Mouse (Mus musculus) kidney, adult 18-20 months (tissue): ENCODE measurements around the gene Gm21988.

ENCODE experiments used
- DNase-seq: peaks from one replicate; pipeline ENCODE4 v3.0.0; 2021

Gene Gm21988

DNA sequence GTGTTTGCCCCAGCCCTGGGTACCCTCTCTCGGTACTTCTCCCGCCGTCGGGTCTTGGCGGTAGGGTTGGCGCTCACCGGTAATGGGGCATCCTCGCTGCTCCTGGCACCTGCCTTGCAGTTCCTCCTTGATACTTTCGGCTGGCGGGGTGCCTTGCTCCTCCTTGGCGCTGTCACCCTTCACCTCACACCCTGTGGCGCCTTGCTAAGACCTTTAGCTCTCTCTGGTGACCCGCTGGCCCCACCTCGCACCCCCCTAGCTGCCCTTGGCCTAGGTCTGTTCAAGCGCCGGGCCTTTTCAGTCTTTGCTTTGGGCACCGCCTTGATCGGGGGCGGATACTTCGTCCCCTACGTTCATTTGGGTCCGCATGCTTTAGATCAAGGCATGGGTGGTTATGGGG is 24.3 kb downstream of the Gm21988 start:
- peak; percentile 73 for DNase-seq

DNA sequence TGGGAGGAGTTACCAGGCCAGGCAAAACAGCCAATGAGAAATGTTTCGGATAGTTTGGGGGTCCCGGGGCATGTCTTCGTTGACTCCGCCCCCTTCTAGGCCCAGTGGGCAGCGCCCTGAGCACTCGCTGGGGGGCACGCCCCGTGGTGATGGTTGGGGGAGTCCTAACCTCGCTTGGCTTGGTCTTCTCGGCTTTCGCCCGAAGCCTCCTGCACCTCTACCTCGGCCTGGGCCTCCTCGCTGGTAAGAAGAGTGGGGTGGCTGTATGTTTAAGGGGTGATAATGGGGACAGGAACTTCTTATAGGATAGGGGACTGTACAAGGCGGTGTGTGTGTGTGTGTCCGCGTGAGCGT is 24.8 kb downstream of the Gm21988 start:
- DNase-seq, result no peak

DNA sequence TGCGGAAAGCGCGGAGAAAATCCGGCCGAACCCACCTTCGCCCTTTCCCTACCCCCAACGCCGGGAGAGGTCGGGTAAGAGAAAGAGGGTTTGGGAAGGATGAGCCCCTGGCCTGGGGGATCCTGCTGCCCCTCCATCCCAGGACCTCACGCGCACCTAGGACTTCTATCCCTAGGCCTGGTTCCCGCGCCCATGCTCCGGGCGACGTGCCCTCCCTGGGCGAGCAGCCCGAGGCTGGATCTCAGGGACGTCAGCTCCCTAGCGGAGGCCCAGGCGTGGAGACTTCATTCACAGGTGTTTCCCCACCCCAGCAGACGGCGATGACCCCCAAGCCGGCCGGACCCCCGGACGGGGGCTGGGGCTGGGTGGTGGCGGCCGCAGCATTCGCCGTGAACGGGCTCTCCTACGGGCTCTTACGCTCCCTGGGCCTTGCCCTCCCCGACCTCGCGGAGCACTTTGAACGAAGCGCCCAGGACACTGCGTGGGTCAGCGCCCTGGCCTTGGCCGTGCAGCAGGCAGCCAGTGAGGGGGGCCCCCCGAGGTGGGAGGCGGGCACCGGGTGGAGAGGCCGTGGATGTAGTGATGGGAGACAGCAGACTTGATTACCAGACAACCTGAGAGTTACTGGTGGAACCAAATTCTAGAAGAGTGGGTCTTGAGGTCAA is 25.3 kb downstream of the Gm21988 start:
- DNase-seq, result peak; percentile 83

DNA sequence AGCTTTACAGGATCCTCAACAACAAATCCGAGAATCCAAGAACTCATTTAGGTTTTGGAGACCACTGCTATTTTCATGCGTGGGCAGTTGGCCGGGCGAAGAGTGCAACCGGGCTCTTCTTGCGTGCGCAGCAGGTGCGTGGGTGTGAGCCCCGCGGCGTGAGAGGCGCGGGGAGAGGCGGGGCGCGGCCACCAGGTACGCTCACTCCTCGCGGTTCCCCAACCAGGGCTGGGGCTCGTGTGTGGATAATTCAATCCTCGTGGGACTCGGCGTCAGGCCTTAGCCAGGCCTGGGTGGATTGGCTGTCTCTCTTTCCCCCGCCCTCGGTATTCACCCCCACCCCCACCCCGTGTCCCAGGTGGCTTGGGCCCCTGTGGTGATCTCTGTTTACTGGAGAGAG is 25.9 kb downstream of the Gm21988 start:
- peak; percentile 53 for DNase-seq

DNA sequence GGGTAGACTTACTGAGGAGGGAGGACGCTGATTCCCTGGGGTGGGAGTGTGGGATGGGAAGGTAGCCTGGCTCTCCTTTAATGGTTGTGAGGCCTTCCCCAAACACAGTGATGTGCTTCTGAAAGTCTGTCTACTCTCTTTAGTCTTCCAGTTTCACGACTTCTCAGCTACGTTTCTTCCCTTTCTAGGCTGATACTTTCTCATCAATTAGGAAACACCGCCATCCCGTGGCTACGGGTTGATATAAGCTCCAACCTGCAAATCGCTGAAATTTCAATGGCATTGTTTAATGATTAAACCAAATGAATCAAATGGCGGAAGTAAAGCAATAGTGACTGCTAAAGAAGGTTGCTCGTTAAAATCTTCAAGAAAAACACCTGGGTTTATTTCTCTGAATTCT is 26.7 kb downstream of the Gm21988 start:
- peak; percentile 82 for DNase-seq

DNA sequence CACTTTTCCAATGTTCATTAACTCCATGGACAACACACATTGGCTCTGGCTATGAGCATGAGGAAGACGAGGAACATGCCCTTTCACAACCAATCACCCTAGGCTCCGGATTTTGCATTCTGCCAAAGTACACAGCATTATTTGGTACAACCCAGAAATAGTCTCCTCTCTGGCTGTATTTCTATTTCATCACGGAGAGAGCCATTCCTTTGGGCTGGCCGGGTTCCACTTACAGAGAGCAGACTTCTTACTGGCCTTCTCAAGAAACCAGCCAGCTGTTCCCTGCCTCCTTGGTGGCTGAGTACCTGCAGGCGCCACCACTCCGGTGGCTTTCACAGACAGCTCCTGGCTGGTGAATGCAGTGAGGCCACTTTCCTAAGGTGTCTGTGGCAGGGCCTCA is 27.2 kb downstream of the Gm21988 start, which contains the start of gene Slc16a11:
Gene Slc16a11 (plus strand): TSS at position 330 of the 400 bp plus-strand sequence.
- DNase-seq, result peak; percentile 48

DNA sequence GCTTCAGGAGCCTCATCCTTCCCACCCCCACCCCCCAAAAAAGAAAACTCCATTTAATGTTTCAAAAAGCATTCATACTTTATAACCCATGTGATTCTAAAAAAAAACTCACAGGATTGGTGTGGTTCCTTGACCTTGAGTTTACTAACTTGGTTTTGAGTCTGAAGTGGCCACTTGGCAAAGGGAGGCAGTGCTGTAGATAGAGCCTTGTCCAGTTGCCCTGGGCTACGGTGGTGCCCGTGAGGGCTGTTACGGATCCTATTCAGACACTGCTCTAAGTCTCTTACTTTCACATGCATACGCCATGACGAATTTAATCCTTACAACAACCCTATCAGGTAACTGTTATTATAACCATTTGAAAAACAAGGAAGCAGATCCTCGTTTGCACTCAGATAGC is 27.7 kb downstream of the Gm21988 start:
- no peak for DNase-seq

DNA sequence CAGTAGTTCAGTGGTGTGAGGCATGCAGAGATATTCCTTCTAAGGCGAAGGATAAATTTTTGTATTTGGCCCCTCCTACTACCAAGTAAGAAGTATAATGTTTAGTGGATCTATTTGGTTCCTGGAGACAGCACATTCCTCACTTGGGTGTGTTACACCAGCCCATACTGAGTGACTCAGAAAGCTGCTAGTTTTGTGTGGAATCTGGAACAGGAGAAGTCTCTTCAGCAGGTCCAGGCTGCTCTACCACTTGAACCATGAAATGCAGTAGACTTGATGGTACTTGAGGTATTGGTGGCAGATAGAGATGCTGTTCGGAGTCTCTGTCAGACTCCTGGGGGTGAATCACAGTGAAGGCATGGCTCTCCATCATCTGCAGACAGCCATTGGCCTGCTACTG is 28.9 kb downstream of the Gm21988 start:
- DNase-seq, result no peak

DNA sequence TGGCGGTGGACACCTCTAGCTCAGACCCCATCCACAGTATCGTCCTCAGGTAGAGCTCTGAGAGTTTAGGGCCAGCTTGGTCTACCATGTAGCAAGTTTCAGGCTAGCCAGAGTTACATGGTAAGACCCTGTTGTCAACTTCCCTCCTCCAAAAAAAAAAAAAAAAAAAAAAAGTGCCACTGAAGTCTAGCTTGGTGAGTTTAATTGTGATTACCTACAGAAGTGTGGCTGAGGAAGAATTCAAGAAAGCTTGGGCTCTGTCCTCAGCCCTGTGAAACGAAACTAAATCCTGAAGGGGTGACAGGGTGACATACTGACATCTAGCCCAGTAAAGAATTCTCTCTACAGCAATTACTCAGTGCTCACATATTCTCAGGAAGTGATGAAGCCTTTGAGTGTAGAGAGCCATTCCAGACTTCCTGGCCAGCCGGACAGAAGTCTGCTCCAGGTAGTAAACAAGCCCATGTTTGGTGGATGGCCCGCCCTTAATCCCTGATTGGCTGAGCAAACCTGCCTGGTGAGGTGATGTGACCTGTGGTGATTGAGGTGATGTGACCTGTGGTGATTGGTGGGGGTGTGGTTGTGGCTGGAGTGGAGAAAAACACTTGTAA is 30.7 kb downstream of the Gm21988 start:
- no peak for DNase-seq

DNA sequence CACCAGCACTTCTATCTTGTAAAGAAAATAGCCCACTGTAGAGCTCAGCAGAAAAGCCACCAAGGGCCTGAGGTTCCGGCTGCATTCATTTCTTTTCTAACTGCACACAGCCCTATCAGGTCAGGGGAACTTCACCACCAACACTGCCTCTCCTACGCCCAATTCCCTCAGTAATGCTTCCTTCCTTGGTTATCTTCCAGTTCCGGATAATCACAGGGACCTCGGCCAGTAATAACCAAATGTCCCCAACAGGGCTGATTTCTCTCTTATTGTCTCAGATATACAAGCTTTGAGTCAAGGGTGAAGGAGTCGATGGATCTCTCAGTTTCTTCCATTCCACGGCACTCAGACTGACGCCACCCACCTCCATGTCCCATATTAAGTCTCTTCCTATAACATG is 32.3 kb downstream of the Gm21988 start:
- DNase-seq, result no peak

DNA sequence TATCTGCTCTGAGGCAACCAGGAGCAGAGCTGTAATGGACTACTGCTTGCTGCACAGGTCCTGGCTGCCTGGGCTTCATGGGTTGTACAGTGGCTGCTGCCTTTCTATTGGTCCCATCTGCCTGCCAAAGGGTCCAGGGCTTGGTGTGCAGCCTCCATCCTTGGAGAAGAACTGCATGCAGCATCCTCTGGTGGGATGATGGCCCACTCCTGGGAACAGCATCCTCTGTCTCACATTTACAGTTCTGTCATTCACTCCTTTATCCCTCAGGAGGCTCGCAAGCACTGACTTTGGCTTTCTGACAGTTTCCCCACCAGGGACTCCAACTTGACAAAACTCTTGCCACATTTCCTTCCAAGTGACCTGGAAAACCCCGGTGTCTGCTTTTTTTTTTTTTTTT is 32.8 kb downstream of the Gm21988 start:
- no peak for DNase-seq

DNA sequence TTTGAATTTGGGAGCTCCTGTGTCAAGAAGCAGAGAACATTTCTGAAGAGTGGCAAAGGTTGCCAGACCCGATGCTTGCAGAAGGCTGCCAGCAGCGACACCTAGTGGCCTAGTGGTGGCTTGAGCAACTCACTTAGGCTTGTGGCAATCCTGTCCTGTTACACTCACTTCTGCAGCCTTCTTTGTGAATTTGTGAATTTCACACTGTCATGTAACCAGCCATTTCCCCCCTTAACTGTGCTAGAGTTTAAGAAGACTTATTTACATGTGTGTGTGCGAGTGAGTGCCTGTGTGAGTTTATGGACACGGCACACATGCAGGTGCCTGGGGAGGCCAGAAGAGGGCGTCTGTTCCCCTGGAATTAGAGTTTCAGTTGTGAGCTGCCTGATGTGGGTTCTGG is 37.9 kb downstream of the Gm21988 start:
- peak; percentile 90 for DNase-seq

DNA sequence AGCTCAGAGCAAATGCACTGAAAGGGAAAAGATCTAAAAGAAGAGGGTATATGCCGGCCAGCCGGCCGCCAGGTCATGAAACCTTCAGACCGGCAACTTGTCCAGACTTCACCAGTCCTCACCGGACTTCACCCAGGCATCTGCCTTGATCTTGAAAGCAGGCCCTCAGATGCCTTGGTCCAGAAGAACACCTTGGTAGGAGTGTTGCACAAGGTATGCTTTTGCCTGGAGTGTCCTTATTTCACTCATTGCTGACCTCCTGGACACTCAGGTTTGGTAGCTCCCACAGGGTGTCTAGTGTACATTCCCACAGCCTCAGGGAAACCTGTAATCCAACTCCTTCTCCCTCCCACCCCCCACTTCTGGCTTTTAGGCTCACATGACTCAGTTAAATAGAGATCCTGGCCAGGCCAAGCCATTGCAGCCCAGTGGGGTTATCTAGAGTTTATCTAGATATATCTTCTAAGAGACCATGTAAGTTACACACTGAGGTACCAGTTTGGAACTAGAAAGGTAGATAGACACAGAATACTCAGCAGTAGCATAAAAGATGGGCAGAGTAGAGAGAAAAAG is 39.5 kb downstream of the Gm21988 start:
- DNase-seq, result peak; percentile 30

DNA sequence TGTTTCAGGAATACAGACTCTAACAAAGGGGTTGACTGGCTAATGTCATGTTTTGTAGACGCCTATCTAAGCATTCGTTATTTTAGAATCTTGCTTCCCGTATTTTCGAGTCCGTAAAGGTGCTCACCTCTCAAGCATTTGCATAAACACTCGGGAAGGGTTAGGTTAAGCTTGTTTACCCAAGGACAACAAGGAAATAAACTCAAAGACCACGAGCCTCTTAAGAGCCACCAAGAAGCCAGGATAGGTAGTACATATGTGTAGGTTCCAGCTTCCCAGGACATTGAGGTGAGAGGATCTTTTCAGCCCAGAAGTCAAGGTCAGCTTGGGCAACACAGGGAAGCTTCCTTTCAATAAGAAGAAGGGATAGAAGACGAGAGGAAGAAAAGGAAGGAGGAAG is 40.5 kb downstream of the Gm21988 start:
- no peak for DNase-seq

DNA sequence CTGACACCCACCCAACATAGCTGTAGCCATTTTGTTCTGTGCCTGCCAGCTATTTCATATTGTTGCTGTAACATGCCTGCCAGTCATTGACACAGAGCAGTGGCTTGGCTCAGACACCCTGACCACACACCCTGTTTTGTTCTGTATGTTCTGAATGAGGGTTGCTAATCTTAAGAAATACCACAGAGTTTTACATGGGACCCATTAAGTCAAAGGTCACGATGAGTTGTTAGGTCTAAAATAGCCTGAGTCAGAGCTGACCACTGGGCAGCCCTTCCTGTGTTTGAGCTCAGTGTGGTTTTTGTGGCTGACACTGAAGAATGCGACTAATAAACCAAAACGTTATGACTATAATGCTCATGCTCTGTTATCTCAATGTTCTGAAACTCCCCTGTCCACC is 41.3 kb downstream of the Gm21988 start:
- DNase-seq, result no peak

DNA sequence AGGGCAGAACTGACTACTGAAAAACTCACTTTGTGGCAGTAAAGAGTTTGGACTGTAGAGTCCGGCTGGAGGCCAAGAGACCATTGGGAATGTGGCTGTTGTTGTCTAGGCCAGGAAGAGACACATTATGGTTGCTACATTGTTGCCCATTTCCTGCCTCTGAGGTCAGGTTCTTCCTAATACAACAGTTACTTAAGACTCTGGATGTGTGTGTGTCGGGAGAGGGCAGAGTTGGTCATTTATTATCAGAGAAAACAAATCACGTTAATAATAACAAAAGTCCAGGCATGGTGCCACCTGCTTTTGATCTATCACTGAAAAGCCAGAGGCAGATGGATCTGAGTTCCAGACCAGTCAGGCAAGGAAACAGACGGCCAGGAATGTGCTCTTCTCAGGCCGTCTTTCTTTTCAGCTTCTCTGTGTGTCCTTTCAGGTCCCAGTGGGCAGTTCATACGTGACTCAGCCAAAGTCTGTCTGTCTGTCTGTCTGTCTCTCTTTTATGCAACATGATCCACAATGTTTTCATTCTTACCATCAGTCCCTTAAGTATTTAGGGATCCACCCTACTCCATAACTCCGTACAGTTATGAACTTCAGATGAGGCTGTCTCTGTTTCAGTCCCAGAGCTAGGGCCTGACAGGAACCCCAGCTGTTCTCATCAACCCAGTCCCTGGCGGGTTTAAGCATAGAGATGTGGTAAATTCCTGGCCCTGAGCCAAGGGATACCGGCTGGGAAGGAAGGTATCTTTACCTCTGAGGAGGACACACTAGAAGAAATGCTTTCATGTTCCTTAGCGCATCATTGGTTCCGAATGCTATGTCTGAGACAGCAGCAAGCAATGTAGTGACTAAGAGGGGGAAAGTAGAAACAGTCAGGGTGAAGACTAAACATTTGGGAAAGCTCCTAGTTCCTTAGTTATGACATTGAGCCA is 46.0 kb downstream of the Gm21988 start:
- DNase-seq, result peak; percentile 23

DNA sequence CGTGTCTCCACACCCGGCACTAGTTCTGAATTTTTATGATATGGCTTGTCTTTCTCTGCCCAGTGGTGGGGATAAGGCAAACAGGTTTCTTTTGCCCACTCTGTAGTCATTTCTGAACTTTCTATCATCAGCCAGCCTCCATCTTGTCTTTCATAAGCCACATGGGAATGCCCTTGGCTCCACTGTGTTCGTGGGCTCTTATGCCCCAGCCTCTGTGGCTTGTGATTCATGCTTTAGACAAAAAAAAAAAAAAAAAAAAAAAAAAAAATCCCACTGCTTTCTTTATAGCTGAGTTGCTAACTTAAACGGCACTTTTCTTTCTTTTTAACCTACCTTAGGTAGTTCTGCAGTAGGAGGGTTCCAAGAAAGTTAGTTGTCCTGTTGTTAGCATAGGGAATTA is 47.5 kb downstream of the Gm21988 start:
- DNase-seq, result no peak

DNA sequence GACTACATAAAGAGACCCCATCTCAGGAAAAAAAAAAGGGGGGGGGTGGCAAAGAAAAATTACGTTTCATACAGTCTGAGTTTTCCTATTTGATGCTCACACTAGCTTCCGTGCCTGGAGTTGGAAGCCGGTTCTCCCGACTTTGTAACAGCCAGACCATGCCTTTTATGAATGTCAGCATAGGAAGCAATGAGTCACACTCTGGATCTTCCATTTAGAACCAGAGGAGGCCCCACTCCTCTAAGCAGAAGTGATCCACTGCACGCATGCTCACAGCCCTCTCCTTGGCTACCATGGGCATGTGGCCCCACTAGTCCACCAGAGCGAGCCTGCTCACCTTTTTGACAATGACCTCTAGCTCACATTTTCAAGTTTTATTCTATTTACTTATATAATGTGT is 48.4 kb downstream of the Gm21988 start:
- no peak for DNase-seq

DNA sequence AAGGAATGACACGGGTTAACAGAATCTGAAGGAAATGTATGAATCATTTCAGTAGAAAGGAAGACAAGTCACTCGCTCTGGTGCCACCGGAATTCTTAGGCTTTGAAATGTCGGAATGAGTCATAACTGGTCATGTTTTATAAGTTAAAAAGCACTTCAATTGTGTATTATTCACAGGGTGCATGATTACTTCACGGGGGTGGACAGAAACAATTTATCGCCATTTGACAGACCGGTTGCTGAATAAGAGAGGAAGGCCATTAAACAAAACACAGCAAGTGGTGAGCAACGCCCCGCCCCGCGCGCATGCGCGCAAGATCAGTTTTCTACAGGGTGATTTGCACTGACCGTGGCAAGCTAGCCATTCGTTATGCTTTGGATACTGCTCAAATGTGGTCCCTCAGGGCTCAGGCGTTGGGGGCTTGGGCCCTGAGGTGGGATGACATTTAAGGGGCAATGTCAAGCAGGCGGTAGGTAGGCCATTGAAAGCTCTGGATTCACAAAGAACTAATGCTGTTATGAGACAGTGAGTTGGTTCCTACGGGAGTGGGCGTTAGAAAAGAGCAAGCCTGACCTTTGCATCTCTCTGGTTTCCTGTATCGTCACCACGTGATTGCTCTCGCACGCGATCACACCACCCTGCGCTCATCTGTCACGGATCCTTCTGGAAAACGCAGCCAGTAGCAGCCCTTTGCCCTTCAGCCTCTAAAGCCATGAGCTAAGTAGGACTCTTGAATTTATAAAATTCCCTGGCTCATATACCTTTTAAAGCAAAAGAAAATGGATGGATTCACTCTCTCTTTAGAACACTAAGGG is 50.1 kb downstream of the Gm21988 start:
- DNase-seq, result no peak
